Mouse (Mus musculus): ENCODE results near the gene Epha6. TPM values are rescaled to one million over a fixed set of nuclear protein-coding genes. Genes with fewer than 3 reads are reported as not detected.

The Epha6 gene
- polyA plus RNA-seq, 1 experiment from 2014 or later, result 0.29 TPM

- no peak overlapping the region for H3K9ac ChIP-seq (ENCODE audit: low read depth, low read length)
- H3K36me3 ChIP-seq (ENCODE audit: control insufficient read depth, insufficient read depth, low read length), result no peaks in the 10 kb centered on the region
- H3K27ac ChIP-seq (ENCODE audit: low read length), result no peak overlapping the region
- 64% methylated on average over 15 of the region's 15 CpGs for WGBS
- H3K27me3 ChIP-seq (replicated peaks; ENCODE audit: control insufficient read depth, insufficient read depth, low read length), result no peaks in the 10 kb centered on the region
- no peaks in the 10 kb centered on the region for H3K9me3 ChIP-seq (ENCODE audit: control insufficient read depth, low read length)
- ATAC-seq, result no peak
- no peaks in the 10 kb centered on the region for H3K4me1 ChIP-seq (ENCODE audit: control insufficient read depth, insufficient read depth, low read length)
- H3K4me3 ChIP-seq (ENCODE audit: low read length), result no peak overlapping the region
- no peak overlapping the region for H3K4me2 ChIP-seq (ENCODE audit: low read depth, low read length)
Measured at GRCm38 (mm10) chr16:59604078-59604781, 1001.1 kb downstream of the Epha6 start.

Small RNAs within 50 kb of the gene (microRNA-seq; reads per million reads assigned to microRNA genes)
- gene Gm24755, result not detected

All from intestine, embryonic 16.5 days (tissue).